Mouse (Mus musculus) MEL (cell line): ENCODE results near the gene Cc2d2b. TPM values are rescaled to one million over a fixed set of nuclear protein-coding genes. Genes with fewer than 3 reads are reported as not detected.

Experiments
- DNase-seq: peaks from one replicate; pipeline ENCODE4 v3.0.0; 2011; ENCODE audit warnings: low read depth, low spot score
- H3K27ac ChIP-seq: 2 replicates; pipeline ENCODE4 v1.5.1; 2012; ENCODE audit warnings: low read depth, mild to moderate bottlenecking, control low read depth, low read length, moderate library complexity; ENCODE audit not compliant: control insufficient read depth
- H3K27me3 ChIP-seq, 2 experiments: fragments of 150-350 bp in 1 of 2; sonication (generic) in 1 of 2; 2 replicates each; pipeline ENCODE4 v1.6.1; 2012; ENCODE audit warnings: low read length in 2 of 2, mild to moderate bottlenecking in 2 of 2, improper control_type of control experiment in 1 of 2, moderate library complexity in 1 of 2; ENCODE audit not compliant: insufficient read depth in 2 of 2, control insufficient read depth in 1 of 2
- H3K36me3 ChIP-seq, 2 experiments: 2 replicates each; pipeline ENCODE4 v1.6.1; 2012 to 2014; ENCODE audit warnings: low read length in 2 of 2, improper control_type of control experiment in 1 of 2, inconsistent platforms in 1 of 2, mild to moderate bottlenecking in 1 of 2; ENCODE audit not compliant: insufficient read depth in 2 of 2, control insufficient read depth in 1 of 2
- H3K4me1 ChIP-seq, 2 experiments: fragments of 150-350 bp in 1 of 2; sonication (generic) in 1 of 2; 2 replicates each; pipeline ENCODE4 v1.6.1; 2012; ENCODE audit warnings: low read length in 2 of 2, improper control_type of control experiment in 1 of 2, mild to moderate bottlenecking in 1 of 2; ENCODE audit not compliant: insufficient read depth in 2 of 2, control insufficient read depth in 1 of 2
- H3K4me3 ChIP-seq, 2 experiments: fragments of 150-350 bp in 1 of 2; sonication (generic) in 1 of 2; 2 replicates each; pipeline ENCODE4 v1.5.1; 2012; ENCODE audit warnings: low read depth in 2 of 2, low read length in 2 of 2, mild to moderate bottlenecking in 2 of 2, moderate library complexity in 2 of 2, control low read depth in 1 of 2, improper control_type of control experiment in 1 of 2; ENCODE audit not compliant: control insufficient read depth in 1 of 2, insufficient read depth in 1 of 2
- H3K79me2 ChIP-seq: 2 replicates; pipeline ENCODE4 v1.6.1; 2012; ENCODE audit warnings: mild to moderate bottlenecking, low read length, moderate library complexity; ENCODE audit not compliant: control insufficient read depth, poor library complexity, insufficient read depth
- H3K9ac ChIP-seq: 2 replicates; pipeline ENCODE4 v1.6.1; 2012; ENCODE audit warnings: low read depth, mild to moderate bottlenecking, control low read depth, low read length, moderate library complexity; ENCODE audit not compliant: control insufficient read depth, poor library complexity, severe bottlenecking
- H3K9me3 ChIP-seq: fragments of 150-350 bp; sonication (generic); replicated peaks from 2 replicates; pipeline ENCODE4 v1.6.1; 2012; ENCODE audit warnings: mild to moderate bottlenecking, low read length, improper control_type of control experiment, moderate library complexity; ENCODE audit not compliant: insufficient read depth
- E2F4 ChIP-seq: IDR thresholded peaks from 2 replicates; pipeline ENCODE4 v1.6.1; 2011; ENCODE audit warnings: low read depth, low read length, improper control_type of control experiment, borderline replicate concordance
- ELF1 ChIP-seq: IDR thresholded peaks from 2 replicates; pipeline ENCODE4 v1.6.1; 2014; ENCODE audit warnings: low read depth, mild to moderate bottlenecking, inconsistent platforms, low read length, improper control_type of control experiment, moderate library complexity
- EP300 ChIP-seq, 2 experiments: IDR thresholded peaks; 2 replicates each; pipeline ENCODE4 v1.6.1; 2011; ENCODE audit warnings: improper control_type of control experiment in 2 of 2, low read length in 2 of 2, low read depth in 1 of 2, mild to moderate bottlenecking in 1 of 2
- GATA1 ChIP-seq: IDR thresholded peaks from 2 replicates; pipeline ENCODE4 v1.6.1; 2011; ENCODE audit warnings: low read depth, low read length, improper control_type of control experiment
- JUND ChIP-seq: IDR thresholded peaks from 2 replicates; pipeline ENCODE4 v1.6.1; 2011; ENCODE audit warnings: low read depth, mild to moderate bottlenecking, improper control_type of control experiment, low read length
- KAT2A ChIP-seq: conservative IDR thresholded peaks from 2 replicates; pipeline ENCODE4 v1.6.1; 2012; ENCODE audit warnings: low read depth, low read length, improper control_type of control experiment, inconsistent platforms
- MAX ChIP-seq: IDR thresholded peaks from 2 replicates; pipeline ENCODE4 v1.6.1; 2011; ENCODE audit warnings: low read length, improper control_type of control experiment
- MAZ ChIP-seq: IDR thresholded peaks from 2 replicates; pipeline ENCODE4 v1.6.1; 2012; ENCODE audit warnings: low read depth, mild to moderate bottlenecking, inconsistent platforms, low read length, improper control_type of control experiment
- MEF2A ChIP-seq: IDR thresholded peaks from 2 replicates; pipeline ENCODE4 v1.6.1; 2014; ENCODE audit warnings: low read depth, mild to moderate bottlenecking, inconsistent platforms, low read length, improper control_type of control experiment; ENCODE audit not compliant: poor library complexity, insufficient replicate concordance, severe bottlenecking; ENCODE audit errors: extremely low read depth
- MXI1 ChIP-seq: IDR thresholded peaks from 2 replicates; pipeline ENCODE4 v1.6.1; 2011; ENCODE audit warnings: mild to moderate bottlenecking, low read depth, low read length, improper control_type of control experiment
- MYB ChIP-seq: IDR thresholded peaks from 2 replicates; pipeline ENCODE4 v1.6.1; 2011; ENCODE audit warnings: mild to moderate bottlenecking, low read depth, low read length, improper control_type of control experiment
- MYC ChIP-seq: IDR thresholded peaks from 2 replicates; pipeline ENCODE4 v1.6.1; 2011; ENCODE audit warnings: low read depth, mild to moderate bottlenecking, low read length, improper control_type of control experiment, moderate library complexity
- POLR2A ChIP-seq, 2 experiments: IDR thresholded peaks; 2 replicates each; pipeline ENCODE4 v1.6.1; 2011 to 2012; ENCODE audit warnings: low read length in 2 of 2, mild to moderate bottlenecking in 2 of 2, control low read depth in 1 of 2, improper control_type of control experiment in 1 of 2, low read depth in 1 of 2, moderate library complexity in 1 of 2; ENCODE audit not compliant: control insufficient read depth in 1 of 2, insufficient read depth in 1 of 2, poor library complexity in 1 of 2
- POLR2AphosphoS2 ChIP-seq: IDR thresholded peaks from 2 replicates; pipeline ENCODE4 v1.6.1; 2011; ENCODE audit warnings: low read length, improper control_type of control experiment
- RCOR1 ChIP-seq: IDR thresholded peaks from 2 replicates; pipeline ENCODE4 v1.6.1; 2012; ENCODE audit warnings: low read depth, mild to moderate bottlenecking, inconsistent platforms, low read length, improper control_type of control experiment
- SIN3A ChIP-seq: IDR thresholded peaks from 2 replicates; pipeline ENCODE4 v1.6.1; 2012; ENCODE audit warnings: low read length, improper control_type of control experiment, inconsistent platforms
- SMC3 ChIP-seq: IDR thresholded peaks from 2 replicates; pipeline ENCODE4 v1.6.1; 2011; ENCODE audit warnings: low read depth, low read length, improper control_type of control experiment
- TAL1 ChIP-seq: IDR thresholded peaks from 2 replicates; pipeline ENCODE4 v1.6.1; 2012; ENCODE audit warnings: mild to moderate bottlenecking, inconsistent platforms, low read length, moderate library complexity, mixed read lengths
- TBP ChIP-seq: IDR thresholded peaks from 2 replicates; pipeline ENCODE4 v1.8.0; 2011; ENCODE audit warnings: low read depth, low read length, improper control_type of control experiment
- TCF12 ChIP-seq: IDR thresholded peaks from 2 replicates; pipeline ENCODE4 v1.6.1; 2014; ENCODE audit warnings: low read depth, mild to moderate bottlenecking, inconsistent platforms, low read length, improper control_type of control experiment, moderate library complexity
- UBTF ChIP-seq: IDR thresholded peaks from 2 replicates; pipeline ENCODE4 v1.6.1; 2012; ENCODE audit warnings: low read depth, mild to moderate bottlenecking, inconsistent platforms, low read length, improper control_type of control experiment, moderate library complexity, borderline replicate concordance; ENCODE audit not compliant: insufficient read depth
- USF1 ChIP-seq: IDR thresholded peaks from 2 replicates; pipeline ENCODE4 v1.6.1; 2014; ENCODE audit warnings: low read depth, mild to moderate bottlenecking, inconsistent platforms, low read length, improper control_type of control experiment, moderate library complexity
- USF2 ChIP-seq, 2 experiments: IDR thresholded peaks; 2 replicates each; pipeline ENCODE4 v1.6.1; 2011 to 2012; ENCODE audit warnings: improper control_type of control experiment in 2 of 2, low read length in 2 of 2, borderline replicate concordance in 1 of 2, inconsistent platforms in 1 of 2, low read depth in 1 of 2, mild to moderate bottlenecking in 1 of 2; ENCODE audit not compliant: insufficient read depth in 1 of 2
- ZKSCAN1 ChIP-seq: IDR thresholded peaks from 2 replicates; pipeline ENCODE4 v1.6.1; 2012; ENCODE audit warnings: low read depth, mild to moderate bottlenecking, inconsistent platforms, low read length, improper control_type of control experiment, moderate library complexity
- ZMIZ1 ChIP-seq: IDR thresholded peaks from 2 replicates; pipeline ENCODE4 v1.6.1; 2012; ENCODE audit warnings: low read depth, mild to moderate bottlenecking, inconsistent platforms, low read length, improper control_type of control experiment, moderate library complexity
- polyA plus RNA-seq, 2 experiments: library from polyadenylated mRNA; stranded (reverse) in 1 of 2; unstranded in 1 of 2; fragments of >175 nt in 1 of 2; fragments of >200 nt in 1 of 2; gene quantifications; 2 replicates each; pipeline versions ENCODE4 v1.2.1 to v1.2.4; 2012; ENCODE audit warnings: low replicate concordance in 2 of 2, low read depth in 1 of 2; ENCODE audit not compliant: insufficient read length in 2 of 2, insufficient read depth in 1 of 2, missing spikeins in 1 of 2
- total RNA-seq: library from RNA; depleted of rRNA; stranded (reverse); fragments of 300-350 nt; gene quantifications from 2 replicates; pipeline ENCODE4 v1.2.3, GENCODE M21; 2012

The Cc2d2b gene
- total and polyA plus RNA-seq, 3 experiments = not detected

GRCm38 (mm10) chr19:40805176-40805737 lies 56.7 kb downstream of the Cc2d2b start:
- peaks cover 0 to 3% of the 10 kb centered on the region in 2 experiments; a peak in 1 of 4 replicates for H3K27me3 ChIP-seq
- no peaks in the 10 kb centered on the region for H3K4me1 ChIP-seq
- no peak for DNase-seq
- no peak overlapping the region for H3K27ac ChIP-seq
- TF ChIP-seq SMC3 (no peak), MEF2A (no peak), MYC (no peak), MAZ (no peak), RCOR1 (no peak), MXI1 (no peak), ZKSCAN1 (no peak), KAT2A (no peak), POLR2A (IDR thresholded peaks at IDR 0.05; ENCODE audit: control insufficient read depth in 1 of 2, insufficient read depth in 1 of 2, low read depth in 1 of 2, low read length in 2 of 2, poor library complexity in 1 of 2) (no peak), POLR2AphosphoS2 (no peak), JUND (no peak), TBP (no peak)
- no peaks in the 10 kb centered on the region for H3K79me2 ChIP-seq
- no peaks in the 10 kb centered on the region for H3K36me3 ChIP-seq
- H3K9me3 ChIP-seq = no peaks in the 10 kb centered on the region
- no peak overlapping the region for H3K9ac ChIP-seq
- H3K4me3 ChIP-seq = no peak overlapping the region

- Histone ChIP-seq H3K27me3 (0 out of 4 replicates have a peak, but pooled peaks cover 0 to 3% of the 10 kb centered on the region in 2 experiments), H3K4me1 (peaks cover 2 to 11% of the 10 kb centered on the region in 2 experiments; a peak in 3 of 4 replicates), H3K9ac (no peak overlapping the region), H3K4me3 (no peak overlapping the region), H3K79me2 (no peaks in the 10 kb centered on the region), H3K36me3 (peaks cover 0 to 7% of the 10 kb centered on the region in 2 experiments; a peak in 2 of 4 replicates), H3K27ac (no peak overlapping the region), H3K9me3 (no peaks in the 10 kb centered on the region)
- no peak for DNase-seq
- TF ChIP-seq JUND (no peak), TBP (no peak), ZMIZ1 (no peak), E2F4 (no peak), ELF1 (no peak), SIN3A (no peak), UBTF (no peak), TCF12 (no peak), USF1 (no peak), MXI1 (no peak), USF2 (IDR thresholded peaks at IDR 0.05; ENCODE audit: borderline replicate concordance in 1 of 2, insufficient read depth in 1 of 2, low read depth in 1 of 2, low read length in 2 of 2) (no peak), MYB (no peak), TAL1 (no peak), MAX (no peak), SMC3 (no peak), GATA1 (no peak), EP300 (IDR thresholded peaks at IDR 0.05; ENCODE audit: low read depth in 1 of 2, low read length in 2 of 2) (no peak)
Measured at GRCm38 (mm10) chr19:40809858-40810257, 61.3 kb downstream of the Cc2d2b start.
